Mouse (Mus musculus): Measurements from ENCODE around the gene Setmar.
"Not testable (repeated sequence)": the region's sequence is repeated elsewhere in the genome, so short reads cannot be mapped to it uniquely, and the experiment has no call there.

The Setmar gene

GRCm38 (mm10) chr6:108064918-108065526, at the start of gene Setmar:
Setmar (plus strand) TSS chr6:108065045.
- DNase-seq (ENCODE audit: low spot score), result peak; percentile 96

DNA sequence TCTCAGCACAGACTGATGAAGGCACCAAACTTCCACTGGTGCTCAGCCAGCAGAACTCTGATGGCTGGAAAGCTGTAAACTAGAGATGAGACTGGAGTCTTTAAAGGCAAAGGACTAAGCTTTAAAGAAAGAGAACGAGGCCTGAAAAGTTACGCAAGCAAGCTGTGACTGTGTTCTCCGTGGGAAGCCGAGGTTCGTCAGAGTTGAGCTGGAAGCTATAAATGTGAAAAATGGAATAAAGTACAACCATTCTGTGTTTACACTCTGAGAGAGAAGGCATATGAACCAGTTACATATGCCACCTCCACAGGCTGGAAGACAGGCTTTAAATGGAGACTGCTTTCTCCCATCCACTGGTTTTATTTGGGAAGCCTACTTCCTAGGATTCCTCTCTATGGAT, 43.2 kb upstream of the Setmar start:
- DNase-seq (ENCODE audit: low spot score), result no peak

DNA sequence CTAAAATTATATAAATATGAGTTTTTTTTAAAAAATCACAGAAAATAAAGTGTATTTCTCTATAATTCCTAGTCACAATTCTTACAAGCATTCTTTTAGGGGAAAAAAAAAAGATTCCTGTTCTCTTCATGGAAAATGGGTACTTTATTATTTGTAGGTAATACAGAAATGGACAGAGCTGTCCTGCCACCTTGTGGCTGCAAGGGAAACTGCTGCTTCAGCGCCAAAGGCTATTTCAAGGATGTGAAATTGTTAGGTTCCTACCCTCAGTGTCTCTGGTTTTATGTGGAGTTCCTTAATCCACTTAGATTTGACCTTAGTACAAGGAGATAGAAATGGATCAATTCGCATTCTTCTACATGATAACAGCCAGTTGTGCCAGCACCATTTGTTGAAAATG, 9.8 kb upstream of the Setmar start:
- DNase-seq (ENCODE audit: low spot score), result not testable (repeated sequence)

GRCm38 (mm10) chr6:108055946-108056345, 8.9 kb upstream of the Setmar start:
- no peak for DNase-seq (ENCODE audit: low spot score)

- DNase-seq (ENCODE audit: low spot score), result no peak
These were observed 7.5 kb upstream of the Setmar start for GRCm38 (mm10) chr6:108057353-108057752.

DNA sequence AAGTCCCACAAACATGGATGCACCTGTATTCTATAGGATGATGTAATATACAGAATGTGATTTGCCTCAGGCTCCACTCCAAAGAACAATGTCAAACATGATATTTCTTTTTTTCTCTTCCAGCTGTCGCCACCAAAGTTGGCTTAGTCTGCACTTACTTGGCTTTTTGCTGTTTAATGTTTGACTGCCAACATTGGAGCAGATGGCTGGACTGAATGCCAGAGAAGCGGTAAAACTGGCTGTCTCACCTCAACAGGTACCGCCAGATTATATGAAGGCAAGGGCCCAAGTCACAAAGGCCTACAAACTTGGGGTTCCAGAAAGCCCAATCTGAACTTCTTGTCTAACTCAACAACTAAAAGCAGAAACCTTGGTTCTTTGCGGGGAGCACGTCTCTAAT, 6.8 kb upstream of the Setmar start:
- no peak for DNase-seq (ENCODE audit: low spot score)

GRCm38 (mm10) chr6:108061121-108061520, 3.7 kb upstream of the Setmar start:
- DNase-seq (ENCODE audit: low spot score), result no peak

DNA sequence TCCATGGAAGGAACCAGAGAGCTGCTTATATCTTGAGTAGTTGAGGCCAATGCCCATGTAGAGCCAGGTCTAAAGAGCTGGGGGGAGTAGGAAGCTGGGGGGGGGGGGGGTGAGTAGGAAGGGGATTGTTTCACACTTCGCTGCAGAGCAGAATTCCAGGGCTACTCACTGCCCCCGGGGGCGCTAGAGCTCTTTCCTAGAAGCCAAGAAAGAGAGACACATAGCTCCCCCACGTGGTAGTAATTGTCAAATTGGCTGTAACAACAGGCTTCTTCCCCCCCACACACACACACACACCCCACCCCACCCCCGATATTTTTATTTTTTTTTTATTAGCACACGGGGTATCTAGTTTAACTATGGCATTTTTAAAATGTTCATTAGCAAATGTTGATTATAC, 738 bp downstream of the Setmar start:
- DNase-seq (ENCODE audit: low spot score), result peak; percentile 76

GRCm38 (mm10) chr6:108070947-108071346, 6.1 kb downstream of the Setmar start:
- no peak for DNase-seq (ENCODE audit: low spot score)

GRCm38 (mm10) chr6:108073071-108073470, 8.2 kb downstream of the Setmar start:
- no peak for DNase-seq (ENCODE audit: low spot score)

DNA sequence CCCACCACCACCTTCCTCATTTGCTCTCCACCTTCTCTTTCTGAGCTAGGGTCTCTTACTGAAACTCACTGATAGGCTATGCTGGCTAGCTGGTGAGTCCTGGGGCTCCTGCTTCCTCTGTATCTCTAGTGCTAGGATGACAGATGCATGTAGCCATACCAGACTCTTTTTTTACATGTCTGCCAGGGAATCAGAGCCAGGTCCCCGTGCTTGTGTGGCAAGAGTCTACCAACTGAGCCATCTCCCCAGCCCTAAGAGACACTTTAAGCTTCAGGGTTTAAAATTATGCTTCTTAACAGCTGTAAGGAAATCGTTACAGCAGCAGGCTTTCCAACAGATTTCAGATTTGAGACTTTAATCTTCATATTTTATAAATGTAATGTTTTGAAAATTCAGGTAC, 9.1 kb downstream of the Setmar start:
- DNase-seq (ENCODE audit: low spot score), result no peak

DNA sequence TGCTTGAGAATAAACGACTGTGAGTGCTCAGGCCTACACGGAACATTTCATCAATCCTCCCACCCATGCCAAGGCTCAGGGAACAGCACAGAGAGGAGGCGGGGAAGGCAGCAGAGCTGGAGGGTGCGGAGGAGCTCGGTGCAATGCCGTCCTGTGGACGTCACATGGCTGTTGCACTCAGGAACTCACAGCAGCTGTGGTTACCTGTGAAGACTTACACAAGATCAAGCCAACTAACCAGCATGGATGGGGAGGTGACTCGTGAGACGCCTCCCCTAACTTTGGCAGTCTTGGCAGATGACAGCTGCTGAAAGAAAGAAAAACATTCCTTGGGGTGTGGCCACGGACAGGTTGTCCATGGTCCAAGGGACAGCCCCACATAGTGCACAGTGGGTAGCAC, 9.8 kb downstream of the Setmar start:
- no peak for DNase-seq (ENCODE audit: low spot score)

DNA sequence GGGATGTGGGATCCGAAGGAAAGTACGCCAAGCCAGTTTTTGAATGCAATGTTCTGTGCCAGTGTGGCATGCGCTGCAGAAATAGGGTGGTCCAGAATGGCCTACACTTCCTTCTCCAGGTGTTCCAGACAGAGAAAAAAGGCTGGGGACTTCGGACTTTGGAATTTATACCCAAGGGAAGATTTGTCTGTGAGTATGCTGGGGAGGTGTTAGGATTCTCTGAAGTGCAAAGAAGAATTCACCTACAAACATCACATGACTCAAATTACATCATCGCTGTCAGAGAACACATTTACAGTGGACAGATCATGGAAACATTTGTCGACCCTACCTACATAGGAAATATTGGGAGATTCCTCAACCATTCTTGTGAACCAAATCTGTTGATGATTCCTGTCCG, 11.0 kb downstream of the Setmar start:
- DNase-seq (ENCODE audit: low spot score), result no peak

- DNase-seq (ENCODE audit: low spot score), result no peak
These were observed 26.5 kb downstream of the Setmar start for GRCm38 (mm10) chr6:108091296-108091695.

- no peak for DNase-seq (ENCODE audit: low spot score)
These were observed 27.8 kb downstream of the Setmar start for GRCm38 (mm10) chr6:108092646-108093045.

DNA sequence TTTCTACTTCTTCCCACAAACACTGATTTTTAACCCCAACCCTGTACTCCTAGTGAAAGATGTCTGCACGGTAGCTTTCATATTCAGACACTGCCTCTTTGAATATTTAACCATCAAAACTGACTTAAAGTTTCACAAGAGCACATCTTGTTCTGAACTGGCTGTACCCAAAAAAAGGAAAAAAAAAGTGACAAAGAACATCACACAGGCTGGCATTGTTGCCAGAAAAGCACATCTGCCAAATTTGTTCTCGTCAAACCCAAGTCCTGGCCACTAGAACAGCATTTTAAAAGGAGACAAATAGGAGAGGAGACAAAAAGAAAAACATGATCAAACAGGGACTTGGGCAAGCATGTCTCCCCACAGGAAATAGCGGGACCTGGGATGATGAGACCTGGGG, 28.6 kb downstream of the Setmar start:
- DNase-seq (ENCODE audit: low spot score), result no peak

- no peak for DNase-seq (ENCODE audit: low spot score)
These were observed 30.6 kb downstream of the Setmar start for GRCm38 (mm10) chr6:108095445-108095844.

- DNase-seq (ENCODE audit: low spot score), result peak; percentile 63
These were observed 33.5 kb downstream of the Setmar start for GRCm38 (mm10) chr6:108098171-108098845.

- DNase-seq (ENCODE audit: low spot score), result no peak
These were observed 34.0 kb downstream of the Setmar start for GRCm38 (mm10) chr6:108098846-108099217.

DNA sequence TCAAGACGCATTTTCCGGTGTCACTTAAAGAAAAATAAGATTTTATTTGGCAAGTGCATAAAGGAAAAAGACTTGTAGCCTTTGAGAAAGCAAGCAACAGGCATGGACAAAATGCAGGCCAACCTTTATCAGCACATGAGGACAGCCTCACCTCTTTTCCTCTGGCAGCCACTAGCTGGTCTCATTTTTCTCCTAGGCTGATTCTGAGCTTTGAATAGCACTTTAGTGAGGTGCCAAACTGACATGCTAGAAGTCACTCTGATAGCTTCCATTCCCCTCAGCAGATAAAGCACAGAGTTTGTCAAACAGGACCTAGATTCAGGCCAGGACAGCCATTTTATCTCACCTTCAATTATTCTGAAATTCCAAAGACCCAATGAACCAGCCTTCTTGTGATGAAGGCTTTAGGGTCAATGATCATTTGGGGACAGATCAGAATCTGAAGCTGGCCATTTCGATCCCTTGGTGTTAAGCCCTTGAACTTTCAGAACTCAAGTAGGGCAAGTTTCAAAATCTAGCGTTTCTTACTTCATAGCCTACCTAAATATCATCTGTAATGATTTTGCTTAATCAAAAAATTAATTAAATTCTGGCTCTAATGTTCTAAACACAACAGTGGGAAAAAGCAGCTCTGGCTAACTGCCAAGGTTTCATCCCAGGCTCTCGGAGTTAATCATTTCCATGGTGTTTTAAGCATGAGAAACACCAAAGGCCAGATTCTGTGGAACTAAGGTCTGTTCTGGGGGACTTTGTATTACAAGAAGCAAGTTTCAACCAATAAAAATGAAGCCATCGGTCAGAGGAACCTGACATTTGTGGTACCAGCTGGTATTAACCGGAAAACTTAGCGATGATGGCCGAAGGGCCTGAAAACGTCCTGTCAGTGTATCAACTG, 37.3 kb downstream of the Setmar start:
- DNase-seq (ENCODE audit: low spot score), result no peak

DNA sequence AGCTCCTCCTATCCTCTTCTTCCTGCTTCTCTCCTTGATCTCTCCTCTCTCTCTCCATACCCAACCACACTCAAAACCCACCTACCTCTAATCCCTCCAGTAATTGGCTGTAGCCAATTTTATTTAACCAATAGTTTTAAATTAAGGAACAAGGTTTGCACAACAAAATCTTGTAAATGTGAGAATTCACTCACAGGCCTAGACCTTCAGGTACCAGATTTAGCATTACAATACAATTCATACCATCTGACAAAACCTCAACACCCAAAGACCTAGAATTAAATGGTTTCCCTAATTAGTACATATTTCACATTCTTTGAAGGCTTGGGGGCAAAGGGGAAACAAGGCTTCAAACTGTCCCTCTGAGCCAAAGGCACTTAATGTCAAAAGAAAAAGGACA, 42.5 kb downstream of the Setmar start:
- DNase-seq (ENCODE audit: low spot score), result no peak

GRCm38 (mm10) chr6:108110336-108110735, 45.5 kb downstream of the Setmar start:
- DNase-seq (ENCODE audit: low spot score), result no peak

DNA sequence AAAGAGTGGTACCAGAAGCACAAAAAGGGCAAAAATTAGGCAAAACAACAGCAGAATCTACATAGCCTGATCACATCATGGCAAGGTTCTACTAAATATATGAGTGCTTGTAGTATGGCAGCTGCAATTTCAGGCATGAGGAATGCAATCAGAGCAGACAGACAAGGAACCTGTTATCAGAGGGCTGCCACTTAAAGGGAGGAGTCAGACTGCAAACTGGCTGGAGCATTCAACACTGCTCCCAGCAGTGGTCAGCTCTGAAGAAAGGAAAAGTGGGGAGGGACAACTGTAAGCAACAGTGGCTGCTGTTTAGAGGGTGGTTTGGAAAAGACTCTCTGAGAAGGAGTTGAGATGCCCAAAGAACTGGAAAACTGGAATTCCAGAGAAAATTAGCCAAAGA, 46.8 kb downstream of the Setmar start:
- no peak for DNase-seq (ENCODE audit: low spot score)
